ENCODE assay signal across 14 mouse cellular contexts in genomic region chr15:100667871-100668545, GRCm38 (mm10). TPM values are rescaled to one million over a fixed set of nuclear protein-coding genes. Genes with fewer than 3 reads are reported as not detected.
DNase-seq lines count a peak whose midpoint lies in the region; ATAC-seq and TF ChIP-seq lines count a peak whose summit lies in the region.
"Had no signal": no experiment of that assay in that cellular context is flagged by ENCODE, and none has a peak within 500 bp of the region (broad histone marks: within the 10 kb centered on the region; RNA-seq: fewer than 3 reads in every experiment).

No protein-coding gene starts in this region.

- no peak overlapping the region for H3K9ac ChIP-seq in stomach, embryonic 15.5 days
- no peak overlapping the region for H3K9ac ChIP-seq in stomach, postnatal 0 days (ENCODE audit: low read length)
- H3K9ac ChIP-seq: forebrain, embryonic 15.5 days; lung, embryonic 15.5 days; midbrain, embryonic 12.5 days; neural tube, embryonic 12.5 days had no signal

- WGBS in stomach, embryonic 15.5 days, result 72% methylated on average over 5 of the region's 5 CpGs
- WGBS in stomach, postnatal 0 days, result 74% methylated on average over 5 of the region's 5 CpGs

- H3K4me1 ChIP-seq in stomach, embryonic 15.5 days, result peaks cover 18% of the 10 kb centered on the region
- no peaks in the 10 kb centered on the region for H3K4me1 ChIP-seq in stomach, postnatal 0 days (replicated peaks; ENCODE audit: control insufficient read depth, insufficient read depth)
- H3K4me1 ChIP-seq: forebrain, embryonic 15.5 days had no signal

- no peaks in the 10 kb centered on the region for H3K9me3 ChIP-seq in stomach, embryonic 15.5 days
- no peaks in the 10 kb centered on the region for H3K9me3 ChIP-seq in stomach, postnatal 0 days (ENCODE audit: control insufficient read depth, low read length)
- H3K9me3 ChIP-seq: forebrain, embryonic 15.5 days; lung, embryonic 15.5 days; midbrain, embryonic 12.5 days; neural tube, embryonic 12.5 days had no signal

- intact Hi-C loops in gastrocnemius, postnatal 36 days (cut with DNase I), result no loop called here

- H3K4me2 ChIP-seq in stomach, embryonic 15.5 days, result 0 out of 2 replicates have a peak overlapping the region, but pooled peaks have one; percentile 12
- H3K4me2 ChIP-seq in stomach, postnatal 0 days (replicated peaks; ENCODE audit: low read depth), result no peak overlapping the region
- H3K4me2 ChIP-seq: forebrain, embryonic 15.5 days; lung, embryonic 15.5 days; midbrain, embryonic 12.5 days; neural tube, embryonic 12.5 days had no signal

- ATAC-seq in stomach, embryonic 15.5 days (ENCODE audit: insufficient read depth, low FRiP score, low read depth), result no peak
- ATAC-seq in stomach, postnatal 0 days (ENCODE audit: low FRiP score, low TSS enrichment), result no peak
- ATAC-seq: forebrain, embryonic 15.5 days had no signal

- no peak for TF ChIP-seq CTCF in stomach, postnatal 0 days (IDR thresholded peaks at IDR 0.05; ENCODE audit: low read depth)

- H3K4me3 ChIP-seq in stomach, embryonic 15.5 days (replicated peaks), result no peak overlapping the region
- H3K4me3 ChIP-seq in stomach, postnatal 0 days (ENCODE audit: low read depth, low read length), result no peak overlapping the region
- H3K4me3 ChIP-seq: forebrain, embryonic 15.5 days; lung, embryonic 15.5 days; midbrain, embryonic 12.5 days; neural tube, embryonic 12.5 days had no signal

- no peaks in the 10 kb centered on the region for H3K27me3 ChIP-seq in stomach, embryonic 15.5 days (replicated peaks)
- H3K27me3 ChIP-seq in stomach, postnatal 0 days (ENCODE audit: control insufficient read depth, insufficient read depth, low read length), result no peaks in the 10 kb centered on the region
- H3K27me3 ChIP-seq: forebrain, embryonic 15.5 days; lung, embryonic 15.5 days; midbrain, embryonic 12.5 days; neural tube, embryonic 12.5 days had no signal

- no peak for TF ChIP-seq EP300 in stomach, postnatal 0 days (optimal IDR thresholded peaks at IDR 0.05)

- no peak for DNase-seq in stomach, postnatal 0 days (ENCODE audit: low spot score)
- peak; percentile 89 for DNase-seq in induced T-regulatory cell, adult 2 months (ENCODE audit: low read depth)
- peak; percentile 78 for DNase-seq in naive thymus-derived CD4-positive, alpha-beta T cell, adult 2 months (ENCODE audit: low read depth)
- DNase-seq in cerebellum, adult 18-20 months, result no peak
- DNase-seq in gastrocnemius, postnatal 36 days, result no peak
- DNase-seq in right cerebral cortex, adult 18-20 months, result no peak
- DNase-seq: cerebellum, postnatal 14 days; gastrocnemius, postnatal 25 days; heart, postnatal 10 days had no signal

- H3K27ac ChIP-seq in stomach, embryonic 15.5 days, result no peak overlapping the region
- no peak overlapping the region for H3K27ac ChIP-seq in stomach, postnatal 0 days (replicated peaks)
- H3K27ac ChIP-seq: forebrain, embryonic 15.5 days; lung, embryonic 15.5 days; midbrain, embryonic 12.5 days; neural tube, embryonic 12.5 days had no signal

- no peaks in the 10 kb centered on the region for H3K36me3 ChIP-seq in stomach, embryonic 15.5 days
- no peaks in the 10 kb centered on the region for H3K36me3 ChIP-seq in stomach, postnatal 0 days (ENCODE audit: control insufficient read depth, insufficient read depth, low read length)
- H3K36me3 ChIP-seq: forebrain, embryonic 15.5 days; lung, embryonic 15.5 days; midbrain, embryonic 12.5 days; neural tube, embryonic 12.5 days had no signal

RNA-seq across cellular contexts. Expression of gene Bin2, which starts 1.3 kb away (rescaled TPM):
- polyA plus RNA-seq in stomach, embryonic 15.5 days (2015; fragmentation: Nextera tagmentation; extraction: Ambion mirVana), result 7.1 TPM in 2 replicates
- polyA plus RNA-seq in stomach, postnatal 0 days (2015; fragmentation: Nextera tagmentation; extraction: Ambion mirVana), result 1.3 and 2.3 TPM in 2 replicates
- total RNA-seq in gastrocnemius, postnatal 36 days (2021), result 1 to 10 TPM in 1 of 2 experiments, under 1 TPM in 1; 0.44 to 1.1 TPM

RNA-seq across cellular contexts. Expression of gene Cela1, which starts 19.7 kb away (rescaled TPM):
- 273 and 329 TPM in 2 replicates for polyA plus RNA-seq in stomach, embryonic 15.5 days (2015; fragmentation: Nextera tagmentation; extraction: Ambion mirVana)
- polyA plus RNA-seq in stomach, postnatal 0 days (2015; fragmentation: Nextera tagmentation; extraction: Ambion mirVana), result 22.3 and 24.1 TPM in 2 replicates
- total RNA-seq in gastrocnemius, postnatal 36 days (2021), result not detected
- total RNA-seq: gastrocnemius, postnatal 25 days had no signal

RNA-seq across cellular contexts. Expression of gene Smagp, which starts 31.3 kb away (rescaled TPM):
- polyA plus RNA-seq in stomach, embryonic 15.5 days (2015; fragmentation: Nextera tagmentation; extraction: Ambion mirVana), result 37.8 and 41.9 TPM in 2 replicates
- 94.8 and 103 TPM in 2 replicates for polyA plus RNA-seq in stomach, postnatal 0 days (2015; fragmentation: Nextera tagmentation; extraction: Ambion mirVana)
- 1 to 10 TPM; 2.4 to 4.1 TPM for total RNA-seq in gastrocnemius, postnatal 36 days (2021)

RNA-seq across cellular contexts. Expression of gene Dazap2, which starts 52.9 kb away (rescaled TPM):
- 194 and 215 TPM in 2 replicates for polyA plus RNA-seq in stomach, embryonic 15.5 days (2015; fragmentation: Nextera tagmentation; extraction: Ambion mirVana)
- 177 and 205 TPM in 2 replicates for polyA plus RNA-seq in stomach, postnatal 0 days (2015; fragmentation: Nextera tagmentation; extraction: Ambion mirVana)
- total RNA-seq in gastrocnemius, postnatal 36 days (2021), result 10 to 100 TPM; 50.3 to 66.5 TPM

Comparison
In these comparisons a context has a peak if more than half of its experiments do, and no peak if none do; other contexts are left out.
1. RNA of gene Cela1, which starts 19.7 kb away (polyA plus RNA-seq): 273 to 329 TPM in stomach, embryonic 15.5 days; 22.3 to 24.1 TPM in stomach, postnatal 0 days; every median in the first group is over 10 times any median in the second.
2. DNase-seq: peak in induced T-regulatory cell, adult 2 months (single experiment) and naive thymus-derived CD4-positive, alpha-beta T cell, adult 2 months (single experiment); none in stomach, postnatal 0 days (single experiment), cerebellum, adult 18-20 months (0 of 2), gastrocnemius, postnatal 36 days (0 of 2) and right cerebral cortex, adult 18-20 months (single experiment).